Mouse (Mus musculus): Measurements from ENCODE around the gene Zyg11a. TPM values are rescaled to one million over a fixed set of nuclear protein-coding genes. Genes with fewer than 3 reads are reported as not detected.

The Zyg11a gene
- not detected for polyA plus RNA-seq (2012; fragmentation: generic; extraction: Trizol)

- Histone ChIP-seq H3ac (ENCODE audit: control insufficient read depth, insufficient read length) (no peak within 1 kb of the TSS), H3K27me3 (ENCODE audit: control insufficient read depth, insufficient read depth, insufficient read length) (peaks cover 8% of the 10 kb centered on the region), H3K4me2 (ENCODE audit: low read depth) (no peak within 1 kb of the TSS), H3K4me3 (no peak within 1 kb of the TSS), H3K36me3 (ENCODE audit: control insufficient read depth, insufficient read depth) (no peaks in the 10 kb centered on the region), H3K79me2 (ENCODE audit: control insufficient read depth, insufficient read depth) (no peaks in the 10 kb centered on the region)
- TF ChIP-seq POLR2A (IDR thresholded peaks at IDR 0.05; ENCODE audit: insufficient read length, low read depth): no peak
- TF ChIP-seq TCF12 (IDR thresholded peaks at IDR 0.05; ENCODE audit: insufficient read depth, poor library complexity, severe bottlenecking): no peak
- TF ChIP-seq USF1 (IDR thresholded peaks at IDR 0.05; ENCODE audit: low read depth): no peak
- no peak for TF ChIP-seq TCF3 (IDR thresholded peaks at IDR 0.05; ENCODE audit: insufficient read length, low read depth)
- no peak for TF ChIP-seq POLR2AphosphoS2 (IDR thresholded peaks at IDR 0.05; ENCODE audit: insufficient read length, low read depth)
- TF ChIP-seq E2F4 (IDR thresholded peaks at IDR 0.05; ENCODE audit: insufficient read depth): no peak
- TF ChIP-seq CEBPB (IDR thresholded peaks at IDR 0.05; ENCODE audit: insufficient read depth, poor library complexity, severe bottlenecking): no peak
- no peak for TF ChIP-seq MYOD1 (IDR thresholded peaks at IDR 0.05; ENCODE audit: control insufficient read depth in 1 of 3, insufficient read length in 2 of 3, low read depth in 2 of 3)
- no peak for TF ChIP-seq MYOG (IDR thresholded peaks at IDR 0.05; ENCODE audit: control insufficient read depth in 1 of 3, insufficient read depth in 1 of 3, insufficient read length in 2 of 3, low read depth in 2 of 3)
- no peak for TF ChIP-seq MAX (IDR thresholded peaks at IDR 0.05; ENCODE audit: low read depth)
- TF ChIP-seq SRF (IDR thresholded peaks at IDR 0.05; ENCODE audit: control insufficient read depth, insufficient read length, low read depth): no peak
- TF ChIP-seq REST (IDR thresholded peaks at IDR 0.05; ENCODE audit: insufficient read depth, insufficient read length): no peak
Measured at GRCm38 (mm10) chr4:108217332-108218179, at the start of gene Zyg11a. Zyg11a (minus strand) TSS chr4:108218048.

GRCm38 (mm10) chr4:108265774-108266173 is 47.9 kb upstream of the Zyg11a start:
- no peak for TF ChIP-seq TCF3 (IDR thresholded peaks at IDR 0.05; ENCODE audit: insufficient read length, low read depth)
- H3K79me2 ChIP-seq (ENCODE audit: control insufficient read depth, insufficient read depth): peaks cover 17% of the 10 kb centered on the region
- H3K4me2 ChIP-seq (ENCODE audit: low read depth): no peak overlapping the region
- H3K36me3 ChIP-seq (ENCODE audit: control insufficient read depth, insufficient read depth): peaks cover 33% of the 10 kb centered on the region
- H3ac ChIP-seq (ENCODE audit: control insufficient read depth, insufficient read length): no peak overlapping the region
- no peak overlapping the region for H3K4me3 ChIP-seq
- H3K27me3 ChIP-seq (ENCODE audit: control insufficient read depth, insufficient read depth, insufficient read length): no peaks in the 10 kb centered on the region

- Histone ChIP-seq H3K27me3 (ENCODE audit: control insufficient read depth, insufficient read depth, insufficient read length) (no peaks in the 10 kb centered on the region), H3K36me3 (ENCODE audit: control insufficient read depth, insufficient read depth) (peaks cover 55% of the 10 kb centered on the region), H3K4me2 (ENCODE audit: low read depth) (no peak overlapping the region), H3K79me2 (ENCODE audit: control insufficient read depth, insufficient read depth) (no peaks in the 10 kb centered on the region), H3ac (ENCODE audit: control insufficient read depth, insufficient read length) (no peak overlapping the region), H3K4me3 (no peak overlapping the region)
- TF ChIP-seq POLR2AphosphoS2 (IDR thresholded peaks at IDR 0.05; ENCODE audit: insufficient read length, low read depth): no peak
- TF ChIP-seq CEBPB (IDR thresholded peaks at IDR 0.05; ENCODE audit: insufficient read depth, poor library complexity, severe bottlenecking): no peak
- TF ChIP-seq MAX (IDR thresholded peaks at IDR 0.05; ENCODE audit: low read depth): no peak
- no peak for TF ChIP-seq MYOD1 (IDR thresholded peaks at IDR 0.05; ENCODE audit: control insufficient read depth in 1 of 3, insufficient read length in 2 of 3, low read depth in 2 of 3)
- no peak for TF ChIP-seq E2F4 (IDR thresholded peaks at IDR 0.05; ENCODE audit: insufficient read depth)
Measured at GRCm38 (mm10) chr4:108253317-108253716, 35.5 kb upstream of the Zyg11a start.

GRCm38 (mm10) chr4:108250501-108250900 is 32.7 kb upstream of the Zyg11a start:
- TF ChIP-seq TCF3 (IDR thresholded peaks at IDR 0.05; ENCODE audit: insufficient read length, low read depth) (no peak), TCF12 (IDR thresholded peaks at IDR 0.05; ENCODE audit: insufficient read depth, poor library complexity, severe bottlenecking) (no peak)
- H3K27me3 ChIP-seq (ENCODE audit: control insufficient read depth, insufficient read depth, insufficient read length): no peaks in the 10 kb centered on the region
- H3ac ChIP-seq (ENCODE audit: control insufficient read depth, insufficient read length): no peak overlapping the region
- no peaks in the 10 kb centered on the region for H3K79me2 ChIP-seq (ENCODE audit: control insufficient read depth, insufficient read depth)
- H3K4me2 ChIP-seq (ENCODE audit: low read depth): no peak overlapping the region
- no peak overlapping the region for H3K4me3 ChIP-seq
- peaks cover 51% of the 10 kb centered on the region for H3K36me3 ChIP-seq (ENCODE audit: control insufficient read depth, insufficient read depth)

GRCm38 (mm10) chr4:108249314-108249713 is 31.5 kb upstream of the Zyg11a start:
- H3K79me2 ChIP-seq (ENCODE audit: control insufficient read depth, insufficient read depth): no peaks in the 10 kb centered on the region
- H3K4me3 ChIP-seq: no peak overlapping the region
- no peak overlapping the region for H3ac ChIP-seq (ENCODE audit: control insufficient read depth, insufficient read length)
- TF ChIP-seq TCF3 (IDR thresholded peaks at IDR 0.05; ENCODE audit: insufficient read length, low read depth) (no peak), POLR2AphosphoS2 (IDR thresholded peaks at IDR 0.05; ENCODE audit: insufficient read length, low read depth) (no peak), REST (IDR thresholded peaks at IDR 0.05; ENCODE audit: insufficient read depth, insufficient read length) (no peak), POLR2A (IDR thresholded peaks at IDR 0.05; ENCODE audit: insufficient read length, low read depth) (no peak), MAX (IDR thresholded peaks at IDR 0.05; ENCODE audit: low read depth) (no peak), TCF12 (IDR thresholded peaks at IDR 0.05; ENCODE audit: insufficient read depth, poor library complexity, severe bottlenecking) (no peak), USF1 (IDR thresholded peaks at IDR 0.05; ENCODE audit: low read depth) (no peak), CEBPB (IDR thresholded peaks at IDR 0.05; ENCODE audit: insufficient read depth, poor library complexity, severe bottlenecking) (no peak), SRF (IDR thresholded peaks at IDR 0.05; ENCODE audit: control insufficient read depth, insufficient read length, low read depth) (no peak), MYOD1 (IDR thresholded peaks at IDR 0.05; ENCODE audit: control insufficient read depth in 1 of 3, insufficient read length in 2 of 3, low read depth in 2 of 3) (no peak), E2F4 (IDR thresholded peaks at IDR 0.05; ENCODE audit: insufficient read depth) (no peak), MYOG (IDR thresholded peaks at IDR 0.05; ENCODE audit: control insufficient read depth in 1 of 3, insufficient read depth in 1 of 3, insufficient read length in 2 of 3, low read depth in 2 of 3) (no peak)
- peaks cover 56% of the 10 kb centered on the region for H3K36me3 ChIP-seq (ENCODE audit: control insufficient read depth, insufficient read depth)
- no peak overlapping the region for H3K4me2 ChIP-seq (ENCODE audit: low read depth)
- H3K27me3 ChIP-seq (ENCODE audit: control insufficient read depth, insufficient read depth, insufficient read length): no peaks in the 10 kb centered on the region
